ENCODE assay signal across 23 mouse cellular contexts in genomic region chr9:47745716-47746115, GRCm38 (mm10).
DNase-seq lines count a peak whose midpoint lies in the region; ATAC-seq and TF ChIP-seq lines count a peak whose summit lies in the region.
"Had no signal": no experiment of that assay in that cellular context is flagged by ENCODE, and none has a peak within 500 bp of the region (broad histone marks: within the 10 kb centered on the region; RNA-seq: fewer than 3 reads in every experiment).

No protein-coding gene starts in this region.

- no peak overlapping the region for H3K27ac ChIP-seq in gastrocnemius, adult 2 months
- H3K27ac ChIP-seq in midbrain, embryonic 15.5 days: no peak overlapping the region
- H3K27ac ChIP-seq: forebrain, embryonic 10.5 days; heart, embryonic 15.5 days; hindbrain, embryonic 13.5 days; kidney, postnatal 0 days; layer of hippocampus, adult 2 months; limb, embryonic 12.5 days had no signal

- intact Hi-C loops in gastrocnemius, adult 2 months (cut with DNase I): no loop called here

- peak; percentile 29 to 33 for DNase-seq in cerebellum, adult 18-20 months
- no peak for DNase-seq in cerebellum, adult 8-10 months
- peak; percentile 49 for DNase-seq in gastrocnemius, adult 2 months
- DNase-seq in gastrocnemius, adult 8-10 months (ENCODE audit: low spot score in 2 of 2): no peak
- DNase-seq in 3134 (ENCODE audit: extremely low read depth, insufficient read length, low spot score): peak; percentile 22
- peak; percentile 20 to 37 for DNase-seq in cerebellum, postnatal 36 days
- DNase-seq: adrenal gland, adult 8-10 months; forebrain, postnatal 0 days; heart, postnatal 36 days; layer of hippocampus, postnatal 36 days; lung, adult 18-20 months; lung, postnatal 10 days; thymus, adult 18-20 months; thymus, postnatal 4 days had no signal

- H3K9me3 ChIP-seq in midbrain, embryonic 15.5 days: no peaks in the 10 kb centered on the region
- H3K9me3 ChIP-seq: forebrain, embryonic 10.5 days; heart, embryonic 15.5 days; hindbrain, embryonic 13.5 days; limb, embryonic 12.5 days had no signal

- 88% methylated on average over 7 of the region's 7 CpGs for WGBS in midbrain, embryonic 15.5 days

- ATAC-seq in midbrain, embryonic 15.5 days (replicated peaks): no peak
- ATAC-seq: forebrain, postnatal 0 days had no signal

- H3K4me1 ChIP-seq in midbrain, embryonic 15.5 days: peaks cover 1% of the 10 kb centered on the region; the same call in 1 of the 2 replicates
- H3K4me1 ChIP-seq: heart, embryonic 15.5 days; limb, embryonic 12.5 days had no signal

- H3K9ac ChIP-seq in midbrain, embryonic 15.5 days: no peak overlapping the region
- H3K9ac ChIP-seq: forebrain, postnatal 0 days; heart, embryonic 15.5 days; hindbrain, embryonic 13.5 days; limb, embryonic 12.5 days had no signal

- H3K36me3 ChIP-seq in midbrain, embryonic 15.5 days (replicated peaks): no peaks in the 10 kb centered on the region
- H3K36me3 ChIP-seq: heart, embryonic 15.5 days; hindbrain, embryonic 13.5 days; limb, embryonic 12.5 days had no signal

- H3K4me3 ChIP-seq in gastrocnemius, adult 2 months: no peak overlapping the region
- no peak overlapping the region for H3K4me3 ChIP-seq in midbrain, embryonic 15.5 days
- H3K4me3 ChIP-seq: forebrain, embryonic 10.5 days; heart, embryonic 15.5 days; hindbrain, embryonic 13.5 days; layer of hippocampus, adult 2 months; limb, embryonic 12.5 days had no signal

- TF ChIP-seq CTCF in gastrocnemius, adult 2 months (IDR thresholded peaks at IDR 0.05): no peak

- no peaks in the 10 kb centered on the region for H3K27me3 ChIP-seq in midbrain, embryonic 15.5 days (replicated peaks)
- H3K27me3 ChIP-seq: heart, embryonic 15.5 days; hindbrain, embryonic 13.5 days; limb, embryonic 12.5 days had no signal

- H3K4me2 ChIP-seq in midbrain, embryonic 15.5 days: no peak overlapping the region
- H3K4me2 ChIP-seq: heart, embryonic 15.5 days; hindbrain, embryonic 13.5 days; limb, embryonic 12.5 days; liver, embryonic 11.5 days; midbrain, embryonic 11.5 days had no signal

Comparison
In these comparisons a context has a peak if more than half of its experiments do, and no peak if none do; other contexts are left out.
1. DNase-seq: peak in cerebellum, adult 18-20 months (2 of 2), gastrocnemius, adult 2 months (single experiment), 3134 (single experiment) and cerebellum, postnatal 36 days (2 of 2); none in cerebellum, adult 8-10 months (single experiment) and gastrocnemius, adult 8-10 months (0 of 2).